Mouse (Mus musculus) ovary, postnatal 36 days (tissue): ENCODE results near the gene Sccpdh.
A peak's percentile ranks its signal among the peaks of the same experiment; 100 is the strongest.
"Not testable (repeated sequence)": the region's sequence is repeated elsewhere in the genome, so short reads cannot be mapped to it uniquely, and the experiment has no call there.

ENCODE experiments used
- DNase-seq: peaks from one replicate; pipeline ENCODE4 v3.0.0; 2022; ENCODE audit warnings: low spot score, mixed read lengths

The Sccpdh gene

GRCm38 (mm10) chr1:179668013-179668805, at the start of gene Sccpdh:
Gene Sccpdh (plus strand): TSS chr1:179668210.
- DNase-seq, result peak; percentile 93

- DNase-seq, result no peak
Observed at GRCm38 (mm10) chr1:179622665-179623064, 45.3 kb upstream of the Sccpdh start.

GRCm38 (mm10) chr1:179623657-179624056, 44.4 kb upstream of the Sccpdh start:
- peak; percentile 27 for DNase-seq

- DNase-seq, result peak; percentile 32
Observed at GRCm38 (mm10) chr1:179624354-179624753, 43.7 kb upstream of the Sccpdh start.

GRCm38 (mm10) chr1:179627855-179628254, 40.2 kb upstream of the Sccpdh start:
- no peak for DNase-seq

GRCm38 (mm10) chr1:179628438-179629106, 39.4 kb upstream of the Sccpdh start:
- DNase-seq, result no peak

- DNase-seq, result no peak
Observed at GRCm38 (mm10) chr1:179629276-179629675, 38.7 kb upstream of the Sccpdh start.

GRCm38 (mm10) chr1:179632746-179633413, 35.1 kb upstream of the Sccpdh start:
- no peak for DNase-seq

- no peak for DNase-seq
Observed at GRCm38 (mm10) chr1:179633414-179633752, 34.6 kb upstream of the Sccpdh start.

- DNase-seq, result no peak
Observed at GRCm38 (mm10) chr1:179634159-179634558, 33.9 kb upstream of the Sccpdh start.

- DNase-seq, result no peak
Observed at GRCm38 (mm10) chr1:179642726-179643125, 25.3 kb upstream of the Sccpdh start.

GRCm38 (mm10) chr1:179644151-179644550, 23.9 kb upstream of the Sccpdh start:
- no peak for DNase-seq

GRCm38 (mm10) chr1:179645101-179645979, 22.7 kb upstream of the Sccpdh start:
- DNase-seq, result peak; percentile 69

GRCm38 (mm10) chr1:179645980-179646268, 22.1 kb upstream of the Sccpdh start:
- no peak for DNase-seq

GRCm38 (mm10) chr1:179648678-179649077, 19.3 kb upstream of the Sccpdh start:
- DNase-seq, result not testable (repeated sequence)

- DNase-seq, result no peak
Observed at GRCm38 (mm10) chr1:179649324-179649723, 18.7 kb upstream of the Sccpdh start.

GRCm38 (mm10) chr1:179650284-179650683, 17.7 kb upstream of the Sccpdh start:
- no peak for DNase-seq

- DNase-seq, result no peak
Observed at GRCm38 (mm10) chr1:179651224-179651623, 16.8 kb upstream of the Sccpdh start.

- no peak for DNase-seq
Observed at GRCm38 (mm10) chr1:179663065-179663464, 4.9 kb upstream of the Sccpdh start.

- DNase-seq, result no peak
Observed at GRCm38 (mm10) chr1:179664309-179664930, 3.6 kb upstream of the Sccpdh start.

GRCm38 (mm10) chr1:179666971-179667370, 1.0 kb upstream of the Sccpdh start:
- DNase-seq, result no peak

- DNase-seq, result no peak
Observed at GRCm38 (mm10) chr1:179667450-179667849, 560 bp upstream of the Sccpdh start.
